Mouse (Mus musculus) small intestine, adult 2 months (tissue): ENCODE data around the gene Mphosph9.

Experiments used
- CTCF ChIP-seq: fragments of 200-500 bp; IDR thresholded peaks from 2 replicates; pipeline ENCODE4 v1.5.1; 2012; ENCODE audit warnings: low read depth, mild to moderate bottlenecking, control low read depth, inconsistent platforms, low read length, moderate library complexity, mixed read lengths; ENCODE audit not compliant: insufficient replicate concordance, insufficient read length; ENCODE audit errors: extremely low read depth
- POLR2A ChIP-seq: fragments of 200-500 bp; IDR thresholded peaks from 2 replicates; pipeline ENCODE4 v1.6.1; 2012; ENCODE audit warnings: low read depth, mild to moderate bottlenecking, control low read depth, inconsistent platforms, low read length, moderate library complexity

- TF ChIP-seq CTCF (no peak), POLR2A (no peak)
Measured at GRCm38 (mm10) chr5:124354574-124355424, 27.0 kb upstream of the Mphosph9 start.
